Mouse (Mus musculus) neural tube, embryonic 15.5 days (tissue): ENCODE data around the gene AU018091. TPM values are rescaled to one million over a fixed set of nuclear protein-coding genes. Genes with fewer than 3 reads are reported as not detected.

Source experiments
- ATAC-seq: fragments of 200-750 bp; cut with Nextera tagmentation; 2 replicates; pipeline ENCODE4 v1.8.0; 2017; ENCODE audit warnings: mild to moderate bottlenecking, moderate TSS enrichment, moderate library complexity; ENCODE audit not compliant: low FRiP score
- H3K27ac ChIP-seq: fragments of 300-500 bp; sonication (generic); replicated peaks from 2 replicates; pipeline ENCODE4 v1.5.1; 2015; ENCODE audit warnings: mild to moderate bottlenecking, inconsistent platforms
- H3K27me3 ChIP-seq: fragments of 300-500 bp; sonication (generic); replicated peaks from 2 replicates; pipeline ENCODE4 v1.6.1; 2015; ENCODE audit warnings: inconsistent platforms
- H3K36me3 ChIP-seq: fragments of 300-500 bp; sonication (generic); 2 replicates; pipeline ENCODE4 v1.6.1; 2015; ENCODE audit warnings: inconsistent platforms
- H3K4me1 ChIP-seq: fragments of 300-500 bp; sonication (generic); 2 replicates; pipeline ENCODE4 v1.6.1; 2015; ENCODE audit warnings: inconsistent platforms
- H3K4me2 ChIP-seq: fragments of 300-500 bp; sonication (generic); 2 replicates; pipeline ENCODE4 v1.6.1; 2015; ENCODE audit warnings: inconsistent platforms, mild to moderate bottlenecking, moderate library complexity
- H3K4me3 ChIP-seq: fragments of 300-500 bp; sonication (generic); replicated peaks from 2 replicates; pipeline ENCODE4 v1.5.1; 2015; ENCODE audit warnings: mild to moderate bottlenecking, inconsistent platforms
- H3K9ac ChIP-seq: fragments of 300-500 bp; sonication (generic); replicated peaks from 2 replicates; pipeline ENCODE4 v1.6.1; 2015; ENCODE audit warnings: mild to moderate bottlenecking, inconsistent platforms
- H3K9me3 ChIP-seq: fragments of 300-500 bp; sonication (generic); replicated peaks from 2 replicates; pipeline ENCODE4 v1.6.1; 2016; ENCODE audit warnings: inconsistent platforms
- WGBS: fragments of 180-500 bp; shearing (Covaris S2); methylation state at CpG from one replicate; pipeline ENCODE4 v1.1.7; 2015; ENCODE audit warnings: mixed read lengths; 5-methylcytosine and 5-hydroxymethylcytosine counted together
- polyA plus RNA-seq: library from polyadenylated mRNA; unstranded; fragments of >200 nt; fragmentation: Nextera tagmentation; extraction: Ambion mirVana; gene quantifications from 2 replicates; pipeline ENCODE4 v1.2.1, GENCODE M21; 2015

AU018091 gene
- not detected in 2 replicates for polyA plus RNA-seq

DNA sequence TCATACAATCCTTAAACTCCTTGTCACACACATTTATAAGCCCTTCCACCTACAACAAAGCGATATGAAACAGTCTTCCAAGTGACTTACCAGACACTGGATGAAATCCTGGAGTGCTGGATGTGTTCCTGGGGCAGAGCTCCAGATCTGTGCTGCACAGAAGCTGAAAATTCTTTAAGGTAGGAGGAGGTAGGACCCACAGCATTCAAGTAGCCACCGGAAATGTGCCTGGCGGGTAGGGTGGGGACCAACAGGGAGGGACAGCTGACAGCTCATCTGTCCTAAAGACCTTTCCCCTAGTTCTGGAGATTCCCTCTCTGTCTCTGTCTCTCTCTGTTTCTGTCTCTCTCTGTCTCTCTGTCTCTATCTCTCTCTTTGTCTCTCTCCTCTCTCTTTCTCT, at the start of gene AU018091:
Gene AU018091, minus strand, starts transcription at position 279 of the 400 bp plus-strand sequence.
- ATAC-seq, result no peak
- no peak within 1 kb of the TSS for H3K4me2 ChIP-seq
- no peak within 1 kb of the TSS for H3K27ac ChIP-seq
- H3K4me1 ChIP-seq, result no peaks in the 10 kb centered on the region
- H3K9ac ChIP-seq, result no peak within 1 kb of the TSS
- H3K4me3 ChIP-seq, result no peak within 1 kb of the TSS
- 85% methylated on average over 3 of the region's 3 CpGs for WGBS
- H3K27me3 ChIP-seq, result no peaks in the 10 kb centered on the region
- no peaks in the 10 kb centered on the region for H3K36me3 ChIP-seq
- no peaks in the 10 kb centered on the region for H3K9me3 ChIP-seq

DNA sequence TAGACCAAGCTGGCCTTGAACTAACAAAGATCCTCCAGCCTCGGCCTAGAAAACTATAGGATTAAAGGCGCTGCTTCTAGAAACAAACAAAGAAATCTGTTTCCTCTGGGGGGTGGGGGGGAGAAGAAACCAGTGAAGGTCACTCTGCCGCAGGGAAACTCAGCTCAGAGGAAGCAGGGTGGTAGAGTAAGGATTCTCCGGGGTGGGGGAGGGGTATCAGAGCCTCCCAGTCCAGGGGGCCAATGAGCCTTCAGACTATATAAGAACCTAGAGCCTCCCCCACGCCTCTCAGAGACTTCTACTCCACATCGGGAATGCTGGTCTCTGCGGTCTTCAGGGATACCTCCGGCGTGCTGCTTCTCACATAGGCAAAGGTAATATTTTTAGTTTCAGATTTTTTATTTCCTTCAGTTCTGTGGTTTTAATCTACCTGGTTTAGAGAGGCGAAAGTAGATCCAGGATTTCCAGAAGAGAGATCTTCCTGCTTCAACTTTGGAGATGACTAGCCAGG, 48.6 kb upstream of the AU018091 start:
- no peak overlapping the region for H3K27ac ChIP-seq
- H3K36me3 ChIP-seq, result no peaks in the 10 kb centered on the region
- H3K4me1 ChIP-seq, result no peaks in the 10 kb centered on the region
- no peak for ATAC-seq
- H3K4me2 ChIP-seq, result no peak overlapping the region
- peaks cover 36% of the 10 kb centered on the region for H3K27me3 ChIP-seq
- no peak overlapping the region for H3K4me3 ChIP-seq
- 26% methylated on average over 10 of the region's 10 CpGs for WGBS
- H3K9ac ChIP-seq, result no peak overlapping the region
- H3K9me3 ChIP-seq, result no peaks in the 10 kb centered on the region

DNA sequence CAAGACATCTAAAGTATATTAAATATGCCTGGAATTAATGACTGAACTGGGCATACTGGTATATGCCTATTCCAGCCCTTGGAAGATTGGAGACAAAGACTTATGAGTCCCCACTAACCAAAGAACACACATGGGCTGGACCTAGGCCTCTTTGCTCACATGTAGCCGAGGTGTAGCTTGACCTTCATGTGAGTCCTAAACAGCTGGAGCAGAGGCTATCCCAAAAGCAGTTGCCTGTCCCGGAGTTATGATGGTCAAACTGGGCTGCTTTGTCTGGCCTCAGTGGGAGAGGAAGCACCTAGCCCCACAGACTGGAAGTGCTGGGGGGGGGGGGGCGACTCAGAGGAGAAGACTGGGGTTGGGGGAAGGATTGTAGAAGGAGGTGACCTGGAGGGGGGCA, 47.3 kb upstream of the AU018091 start:
- peaks cover 36% of the 10 kb centered on the region for H3K27me3 ChIP-seq
- 84% methylated on average over 2 of the region's 3 CpGs for WGBS
- H3K4me3 ChIP-seq, result no peak overlapping the region
- no peak overlapping the region for H3K27ac ChIP-seq
- no peak overlapping the region for H3K9ac ChIP-seq
- H3K36me3 ChIP-seq, result no peaks in the 10 kb centered on the region
- H3K4me2 ChIP-seq, result no peak overlapping the region
- H3K4me1 ChIP-seq, result no peaks in the 10 kb centered on the region
- H3K9me3 ChIP-seq, result no peaks in the 10 kb centered on the region
- no peak for ATAC-seq

DNA sequence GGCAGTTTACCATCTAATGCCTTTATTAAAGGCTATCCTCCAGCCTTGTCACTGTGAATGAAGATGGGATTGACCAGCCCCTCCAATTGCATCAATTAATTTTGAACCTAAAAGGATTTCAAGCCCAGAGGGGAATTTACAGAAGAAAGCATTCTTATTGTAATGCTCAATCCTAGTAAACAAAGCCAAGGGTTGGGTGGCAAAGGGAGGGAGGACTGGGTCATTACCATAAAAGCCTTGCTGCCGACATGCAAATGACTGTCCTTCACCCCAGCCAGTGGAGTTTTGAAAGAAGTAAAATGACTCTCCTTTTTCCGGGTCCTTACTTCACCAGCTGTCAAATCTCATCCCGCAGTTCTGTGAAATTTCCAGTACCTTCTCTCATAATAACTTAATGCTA, 44.6 kb upstream of the AU018091 start:
- peaks cover 12% of the 10 kb centered on the region for H3K27me3 ChIP-seq
- H3K36me3 ChIP-seq, result no peaks in the 10 kb centered on the region
- no peak for ATAC-seq
- H3K4me2 ChIP-seq, result no peak overlapping the region
- no peak overlapping the region for H3K4me3 ChIP-seq
- no peaks in the 10 kb centered on the region for H3K4me1 ChIP-seq
- no peak overlapping the region for H3K27ac ChIP-seq
- H3K9ac ChIP-seq, result no peak overlapping the region
- no peaks in the 10 kb centered on the region for H3K9me3 ChIP-seq
- 14% methylated on average over 3 of the region's 3 CpGs for WGBS

DNA sequence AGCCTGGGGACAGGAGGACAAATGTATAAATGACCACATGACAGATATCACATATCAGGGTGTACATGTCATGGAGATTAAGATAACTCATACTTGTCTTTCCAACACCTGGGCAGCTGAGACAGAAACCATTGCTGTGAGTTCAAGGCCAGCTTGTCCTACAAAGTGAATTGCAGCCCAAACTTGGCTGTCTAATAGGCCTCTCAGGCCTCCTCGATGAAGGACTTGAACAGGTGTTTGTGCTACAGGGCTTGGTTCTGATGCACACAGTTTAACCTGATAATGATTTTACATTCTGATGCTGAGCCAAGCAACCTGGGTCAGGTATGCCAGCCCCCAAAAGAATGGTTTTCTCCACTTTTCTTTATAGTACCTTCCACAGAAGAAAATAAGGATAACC, 44.2 kb upstream of the AU018091 start:
- H3K9ac ChIP-seq, result no peak overlapping the region
- H3K27ac ChIP-seq, result no peak overlapping the region
- ATAC-seq, result no peak
- no peaks in the 10 kb centered on the region for H3K36me3 ChIP-seq
- no peaks in the 10 kb centered on the region for H3K4me1 ChIP-seq
- WGBS, result 32% methylated on average over 1 of the region's 1 CpGs
- no peak overlapping the region for H3K4me3 ChIP-seq
- H3K4me2 ChIP-seq, result no peak overlapping the region
- H3K9me3 ChIP-seq, result no peaks in the 10 kb centered on the region
- H3K27me3 ChIP-seq, result peaks cover 8% of the 10 kb centered on the region

DNA sequence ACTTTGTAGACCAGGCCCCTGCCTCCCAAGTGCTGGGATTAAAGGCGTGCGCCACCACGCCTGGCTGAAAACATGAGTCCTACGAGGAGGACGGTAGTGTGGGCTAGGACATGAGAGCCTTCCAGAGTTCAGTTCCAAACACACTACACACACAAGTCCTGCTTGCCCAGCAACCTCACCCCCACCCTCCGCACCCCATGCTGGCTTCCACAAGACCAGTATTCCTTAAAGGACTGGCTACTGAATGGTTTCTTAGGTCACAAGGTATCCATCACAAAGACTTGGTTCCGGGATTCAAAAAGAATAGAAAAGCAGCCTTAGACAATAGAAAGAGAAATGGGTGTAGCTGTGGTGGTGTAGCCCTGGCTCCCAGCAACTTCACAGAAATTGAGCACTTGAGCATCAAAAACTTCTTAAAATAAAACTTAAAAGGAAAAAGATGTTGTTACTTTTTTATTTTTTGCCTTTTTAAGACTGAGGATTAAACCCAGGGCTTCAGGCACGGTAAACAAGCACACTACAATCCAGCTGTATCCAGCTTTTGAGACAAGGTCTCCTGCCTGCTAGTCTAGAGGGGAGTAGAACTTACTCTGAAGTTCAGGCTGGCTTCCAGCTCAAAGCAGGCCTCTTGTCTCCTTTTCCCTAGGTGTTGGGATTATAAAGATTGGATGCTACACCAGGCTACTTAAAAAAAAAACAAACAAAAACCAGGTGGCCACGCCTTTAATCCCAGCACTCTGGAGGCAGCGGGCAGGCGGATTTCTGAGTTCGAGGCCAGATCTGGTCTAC, 43.2 kb upstream of the AU018091 start:
- no peak overlapping the region for H3K27ac ChIP-seq
- no peaks in the 10 kb centered on the region for H3K27me3 ChIP-seq
- no peaks in the 10 kb centered on the region for H3K9me3 ChIP-seq
- H3K4me1 ChIP-seq, result no peaks in the 10 kb centered on the region
- H3K9ac ChIP-seq, result no peak overlapping the region
- no peaks in the 10 kb centered on the region for H3K36me3 ChIP-seq
- no peak overlapping the region for H3K4me2 ChIP-seq
- no peak overlapping the region for H3K4me3 ChIP-seq
- 55% methylated on average over 12 of the region's 12 CpGs for WGBS
- no peak for ATAC-seq

DNA sequence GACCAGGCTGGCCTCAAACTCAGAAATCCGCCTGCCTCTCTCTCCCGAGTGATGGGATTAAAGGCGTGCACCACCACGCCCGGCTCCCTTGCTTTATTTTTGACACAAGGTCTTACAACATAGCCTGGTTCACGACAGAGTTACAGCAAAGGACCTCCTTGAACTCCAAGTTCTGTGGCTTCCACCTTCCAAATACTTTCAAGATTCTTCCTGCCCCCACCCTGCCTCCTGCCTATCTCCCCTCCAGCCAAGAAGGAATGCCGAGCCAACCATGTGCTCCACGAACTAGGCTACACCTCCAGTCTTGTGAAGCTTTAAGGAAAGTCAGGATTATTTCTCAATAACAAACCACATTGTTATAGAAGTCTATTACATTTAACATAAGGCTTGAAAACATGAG, 42.5 kb upstream of the AU018091 start:
- H3K4me2 ChIP-seq, result no peak overlapping the region
- no peaks in the 10 kb centered on the region for H3K27me3 ChIP-seq
- no peaks in the 10 kb centered on the region for H3K9me3 ChIP-seq

DNA sequence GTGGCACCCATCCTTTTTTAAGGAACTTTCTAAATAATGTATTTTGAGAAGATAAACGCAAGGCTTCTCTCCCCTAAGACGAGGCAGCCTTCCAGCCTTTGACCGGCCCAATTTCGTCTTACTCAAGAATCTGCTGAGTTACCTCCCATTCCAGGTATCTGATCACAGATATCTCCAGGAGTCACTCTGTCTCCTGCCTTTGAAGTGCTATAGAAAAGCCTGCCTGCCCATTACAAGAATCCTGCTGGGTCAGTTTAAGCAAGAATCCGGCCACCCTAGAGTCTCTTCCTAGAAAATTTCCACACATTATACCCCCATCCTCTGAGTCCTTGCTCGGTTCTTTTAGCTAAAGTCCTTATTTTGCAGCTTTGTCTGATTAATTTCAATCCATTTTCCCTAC, 41.6 kb upstream of the AU018091 start:
- Histone ChIP-seq H3K4me3 (no peak overlapping the region), H3K4me1 (no peaks in the 10 kb centered on the region), H3K36me3 (no peaks in the 10 kb centered on the region), H3K4me2 (no peak overlapping the region), H3K9ac (no peak overlapping the region), H3K9me3 (no peaks in the 10 kb centered on the region), H3K27ac (no peak overlapping the region), H3K27me3 (no peaks in the 10 kb centered on the region)
- no peak for ATAC-seq
- WGBS, result 47% methylated on average over 6 of the region's 6 CpGs

More for the DNA sequence above, 42.5 kb upstream of the AU018091 start:
- H3K27ac ChIP-seq, result no peak overlapping the region
- WGBS, result 79% methylated on average over 8 of the region's 8 CpGs
- no peak overlapping the region for H3K4me3 ChIP-seq
- no peaks in the 10 kb centered on the region for H3K4me1 ChIP-seq
- H3K36me3 ChIP-seq, result no peaks in the 10 kb centered on the region
- H3K9ac ChIP-seq, result no peak overlapping the region
- no peak for ATAC-seq

DNA sequence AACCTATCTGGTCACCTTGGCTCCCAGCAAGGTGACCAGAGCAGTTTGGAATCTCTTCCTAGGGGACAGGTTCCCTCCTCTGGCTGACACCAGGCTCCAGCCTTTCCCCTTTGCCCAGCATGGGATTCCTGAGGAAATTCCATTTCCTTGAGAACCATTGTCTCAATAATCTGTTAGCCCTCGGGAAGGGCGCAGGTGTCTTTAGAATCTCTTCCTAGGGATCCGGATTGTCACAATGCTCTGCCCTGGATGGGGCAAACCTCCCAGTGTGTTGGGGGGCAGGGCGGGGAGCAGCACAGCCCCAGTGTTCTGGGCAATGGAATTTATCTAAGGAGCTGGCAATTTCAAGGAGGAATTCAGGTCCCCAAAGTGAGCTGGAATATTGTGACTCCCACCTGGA, 37.5 kb upstream of the AU018091 start:
- no peaks in the 10 kb centered on the region for H3K36me3 ChIP-seq
- no peak overlapping the region for H3K9ac ChIP-seq
- ATAC-seq, result no peak
- H3K4me1 ChIP-seq, result no peaks in the 10 kb centered on the region
- H3K27me3 ChIP-seq, result no peaks in the 10 kb centered on the region
- WGBS, result 7% methylated on average over 4 of the region's 4 CpGs
- H3K4me2 ChIP-seq, result no peak overlapping the region
- H3K27ac ChIP-seq, result no peak overlapping the region
- H3K4me3 ChIP-seq, result no peak overlapping the region
- H3K9me3 ChIP-seq, result no peaks in the 10 kb centered on the region

DNA sequence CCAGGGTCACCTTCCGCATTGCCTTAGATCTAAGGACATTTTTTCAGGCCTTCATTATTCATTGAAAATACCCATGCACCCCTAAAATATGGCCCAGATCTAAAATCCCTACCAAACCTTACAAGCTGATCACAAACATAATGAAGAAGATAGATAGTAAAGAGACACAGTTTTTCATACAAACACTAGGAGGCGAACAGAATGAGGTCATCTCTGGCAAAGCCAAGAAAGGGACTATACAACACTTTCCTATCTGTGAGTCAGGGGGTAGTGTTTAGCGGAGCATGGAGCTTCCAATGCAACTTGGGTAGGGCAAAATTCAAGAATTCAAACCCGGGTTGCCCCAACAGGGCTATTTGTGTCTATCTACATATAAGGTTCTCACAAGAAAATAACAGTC, 35.6 kb upstream of the AU018091 start:
- 89% methylated on average over 4 of the region's 4 CpGs for WGBS
- Histone ChIP-seq H3K4me2 (no peak overlapping the region), H3K9me3 (no peaks in the 10 kb centered on the region), H3K9ac (no peak overlapping the region), H3K4me1 (no peaks in the 10 kb centered on the region), H3K27ac (no peak overlapping the region), H3K4me3 (no peak overlapping the region), H3K27me3 (no peaks in the 10 kb centered on the region), H3K36me3 (no peaks in the 10 kb centered on the region)
- ATAC-seq, result no peak

DNA sequence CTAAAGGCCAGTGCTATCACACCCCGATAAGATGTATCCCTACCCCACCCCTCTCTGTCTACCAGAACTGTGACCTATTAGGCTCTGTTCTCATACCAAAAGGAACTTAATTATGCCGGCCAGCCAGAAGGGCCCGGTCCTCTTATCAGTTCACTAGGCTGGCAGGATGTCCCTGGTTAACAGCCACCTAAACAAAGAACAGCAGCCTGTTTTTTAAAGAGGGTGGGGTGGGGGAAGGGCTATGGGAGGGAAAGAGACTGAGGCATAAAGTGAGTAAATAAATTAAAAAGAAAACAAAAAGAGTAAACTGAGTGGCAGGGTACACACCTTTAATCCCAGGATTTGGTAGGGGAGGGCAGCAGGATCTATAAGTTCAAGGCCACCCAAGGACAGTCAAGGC, 34.9 kb upstream of the AU018091 start:
- Histone ChIP-seq H3K4me1 (no peaks in the 10 kb centered on the region), H3K27ac (no peak overlapping the region), H3K27me3 (no peaks in the 10 kb centered on the region), H3K36me3 (no peaks in the 10 kb centered on the region), H3K9me3 (no peaks in the 10 kb centered on the region), H3K9ac (no peak overlapping the region), H3K4me3 (no peak overlapping the region), H3K4me2 (no peak overlapping the region)
- 9% methylated on average over 3 of the region's 3 CpGs for WGBS
- ATAC-seq, result no peak

DNA sequence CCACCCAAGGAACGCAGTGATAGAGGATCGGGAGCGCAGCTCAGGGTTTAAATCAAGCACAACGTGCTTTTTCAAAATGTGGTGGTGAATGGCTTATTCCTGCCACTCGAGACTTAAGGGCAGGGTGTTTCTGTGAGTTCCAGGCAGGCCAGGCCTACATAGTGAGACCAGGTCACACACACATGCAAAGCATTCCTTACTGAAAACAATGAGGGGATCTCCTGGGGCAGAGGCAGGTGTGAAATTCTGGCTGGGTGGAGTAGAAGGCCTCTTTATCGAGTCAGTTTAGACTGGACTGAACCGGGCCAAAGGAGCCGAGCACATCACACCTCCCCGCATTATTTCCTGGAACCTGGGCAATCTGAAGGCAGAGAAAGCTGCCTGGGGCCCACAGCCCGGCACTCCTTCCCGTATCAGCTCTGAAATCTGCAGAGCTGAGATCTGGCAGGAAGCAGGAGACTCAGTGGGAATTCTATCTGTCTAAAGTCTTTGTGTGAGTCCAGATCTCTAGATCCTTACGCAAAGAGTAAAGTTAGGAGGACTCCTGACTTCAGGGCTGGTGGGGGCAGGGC, 32.2 kb upstream of the AU018091 start:
- ATAC-seq, result no peak
- H3K4me2 ChIP-seq, result no peak overlapping the region
- H3K9me3 ChIP-seq, result no peaks in the 10 kb centered on the region
- H3K4me1 ChIP-seq, result no peaks in the 10 kb centered on the region
- H3K27me3 ChIP-seq, result no peaks in the 10 kb centered on the region
- no peak overlapping the region for H3K4me3 ChIP-seq
- H3K27ac ChIP-seq, result no peak overlapping the region
- 42% methylated on average over 12 of the region's 12 CpGs for WGBS
- no peak overlapping the region for H3K9ac ChIP-seq
- no peaks in the 10 kb centered on the region for H3K36me3 ChIP-seq
